In genomic region chr4:152009076-152010051, GRCm38 (mm10) we compare ENCODE assay signal across 8 mouse cellular contexts. TPM values are rescaled to one million over a fixed set of nuclear protein-coding genes. Genes with fewer than 3 reads are reported as not detected.
DNase-seq lines count a peak whose midpoint lies in the region; ATAC-seq and TF ChIP-seq lines count a peak whose summit lies in the region.

No protein-coding gene starts in this region.

- peak; percentile 81 for ATAC-seq in intestine, embryonic 14.5 days (replicated peaks; ENCODE audit: low FRiP score, low TSS enrichment, low read depth)
- ATAC-seq in limb, embryonic 14.5 days (ENCODE audit: low FRiP score, low read depth), result peak; percentile 79
- peak; percentile 71 for ATAC-seq in midbrain, embryonic 14.5 days (ENCODE audit: low FRiP score, low TSS enrichment)
- ATAC-seq in stomach, embryonic 16.5 days (ENCODE audit: insufficient read depth, low FRiP score), result peak; percentile 53

- H3K27ac ChIP-seq in kidney, adult 2 months (ENCODE audit: insufficient read depth, low read depth, low read length), result peak overlapping the region; percentile 84
- H3K27ac ChIP-seq in intestine, embryonic 14.5 days (ENCODE audit: low read depth), result peak overlapping the region; percentile 85
- peak overlapping the region; percentile 87 for H3K27ac ChIP-seq in limb, embryonic 14.5 days (replicated peaks; ENCODE audit: low read depth, low read length)
- H3K27ac ChIP-seq in midbrain, embryonic 14.5 days (replicated peaks; ENCODE audit: low read depth, low read length), result peak overlapping the region; percentile 64
- peak overlapping the region; percentile 93 for H3K27ac ChIP-seq in stomach, embryonic 16.5 days (ENCODE audit: low read length)

- no peaks in the 10 kb centered on the region for H3K27me3 ChIP-seq in kidney, adult 2 months (replicated peaks; ENCODE audit: control insufficient read depth, insufficient read depth, low read length)
- H3K27me3 ChIP-seq in intestine, embryonic 14.5 days (replicated peaks; ENCODE audit: control insufficient read depth, insufficient read depth, low read length), result no peaks in the 10 kb centered on the region
- H3K27me3 ChIP-seq in limb, embryonic 14.5 days (ENCODE audit: control insufficient read depth, insufficient read depth, low read length), result no peaks in the 10 kb centered on the region
- peaks cover 34% of the 10 kb centered on the region for H3K27me3 ChIP-seq in midbrain, embryonic 14.5 days (ENCODE audit: control insufficient read depth, insufficient read depth, low read length)
- no peaks in the 10 kb centered on the region for H3K27me3 ChIP-seq in stomach, embryonic 16.5 days (ENCODE audit: control insufficient read depth, insufficient read depth, low read length)

- peak overlapping the region; percentile 66 for H3K9ac ChIP-seq in intestine, embryonic 14.5 days (ENCODE audit: low read length)
- H3K9ac ChIP-seq in limb, embryonic 14.5 days (ENCODE audit: low read depth, low read length, severe bottlenecking), result peak overlapping the region; percentile 74
- peak overlapping the region; percentile 59 for H3K9ac ChIP-seq in midbrain, embryonic 14.5 days (replicated peaks; ENCODE audit: low read length)
- peak overlapping the region; percentile 82 for H3K9ac ChIP-seq in stomach, embryonic 16.5 days (ENCODE audit: low read length)

- H3K4me1 ChIP-seq in kidney, adult 2 months (ENCODE audit: control insufficient read depth, insufficient read depth, low read length), result peaks cover 20% of the 10 kb centered on the region
- peaks cover 33% of the 10 kb centered on the region for H3K4me1 ChIP-seq in intestine, embryonic 14.5 days (replicated peaks; ENCODE audit: control insufficient read depth, insufficient read depth, low read length)
- peaks cover 28% of the 10 kb centered on the region for H3K4me1 ChIP-seq in limb, embryonic 14.5 days (ENCODE audit: control insufficient read depth, insufficient read depth, low read length)
- H3K4me1 ChIP-seq in midbrain, embryonic 14.5 days (ENCODE audit: control insufficient read depth, insufficient read depth, low read length), result peaks cover 29% of the 10 kb centered on the region
- peaks cover 43% of the 10 kb centered on the region for H3K4me1 ChIP-seq in stomach, embryonic 16.5 days (ENCODE audit: control insufficient read depth, insufficient read depth, low read length)

- H3K36me3 ChIP-seq in kidney, adult 2 months (ENCODE audit: control insufficient read depth, insufficient read depth, low read length), result no peaks in the 10 kb centered on the region
- H3K36me3 ChIP-seq in intestine, embryonic 14.5 days (ENCODE audit: control insufficient read depth, insufficient read depth, low read length), result peaks cover 23% of the 10 kb centered on the region
- peaks cover 19% of the 10 kb centered on the region for H3K36me3 ChIP-seq in limb, embryonic 14.5 days (ENCODE audit: control insufficient read depth, insufficient read depth, low read length)
- 0 out of 2 replicates have a peak, but pooled peaks cover 2% of the 10 kb centered on the region for H3K36me3 ChIP-seq in midbrain, embryonic 14.5 days (ENCODE audit: control insufficient read depth, insufficient read depth, low read length)
- peaks cover 3% of the 10 kb centered on the region; the same call in 1 of the 2 replicates for H3K36me3 ChIP-seq in stomach, embryonic 16.5 days (ENCODE audit: control insufficient read depth, insufficient read depth, low read length)

- TF ChIP-seq CTCF in kidney, adult 2 months (conservative IDR thresholded peaks at IDR 0.05; ENCODE audit: insufficient read depth, insufficient read length, low read depth, low read length), result no peak

- DNase-seq in kidney, adult 2 months, result peak; percentile 68
- DNase-seq in kidney, postnatal 14 days, result no peak
- peak; percentile 72 for DNase-seq in cerebellum, adult 9-10 months
- peak; percentile 74 for DNase-seq in gastrocnemius, adult 18-20 months (ENCODE audit: low spot score)
- DNase-seq in intestine, embryonic 14.5 days (ENCODE audit: low spot score), result peak; percentile 64
- DNase-seq in limb, embryonic 14.5 days (ENCODE audit: low spot score), result no peak
- DNase-seq in midbrain, embryonic 14.5 days, result peak; percentile 77

- peak overlapping the region; percentile 76 for H3K4me3 ChIP-seq in kidney, adult 2 months (ENCODE audit: insufficient read depth, low read depth, low read length)
- H3K4me3 ChIP-seq in intestine, embryonic 14.5 days (ENCODE audit: low read depth, low read length), result peak overlapping the region; percentile 82
- peak overlapping the region; percentile 81 for H3K4me3 ChIP-seq in limb, embryonic 14.5 days (replicated peaks; ENCODE audit: low read length)
- peak overlapping the region; percentile 67 for H3K4me3 ChIP-seq in midbrain, embryonic 14.5 days (replicated peaks; ENCODE audit: low read depth, low read length)
- H3K4me3 ChIP-seq in stomach, embryonic 16.5 days (replicated peaks; ENCODE audit: low read length), result peak overlapping the region; percentile 68

- no peaks in the 10 kb centered on the region for H3K9me3 ChIP-seq in intestine, embryonic 14.5 days (ENCODE audit: control insufficient read depth, low read length)
- no peaks in the 10 kb centered on the region for H3K9me3 ChIP-seq in limb, embryonic 14.5 days (ENCODE audit: control insufficient read depth, low read length)
- no peaks in the 10 kb centered on the region for H3K9me3 ChIP-seq in midbrain, embryonic 14.5 days (ENCODE audit: control insufficient read depth, low read length)
- H3K9me3 ChIP-seq in stomach, embryonic 16.5 days (replicated peaks; ENCODE audit: control insufficient read depth, low read length), result no peaks in the 10 kb centered on the region

- H3K4me2 ChIP-seq in intestine, embryonic 14.5 days (ENCODE audit: low read length), result peak overlapping the region; percentile 90
- H3K4me2 ChIP-seq in limb, embryonic 14.5 days (replicated peaks; ENCODE audit: low read depth, low read length, severe bottlenecking), result peak overlapping the region; percentile 100
- peak overlapping the region; percentile 100 for H3K4me2 ChIP-seq in midbrain, embryonic 14.5 days (ENCODE audit: low read length)
- peak overlapping the region; percentile 99 for H3K4me2 ChIP-seq in stomach, embryonic 16.5 days (ENCODE audit: low read depth, low read length)

- TF ChIP-seq POLR2A in kidney, adult 2 months (IDR thresholded peaks at IDR 0.05; ENCODE audit: low read depth, low read length), result no peak
- 0 out of 2 replicates have a peak, but pooled peaks have one; percentile 23 for TF ChIP-seq POLR2A in limb, embryonic 14.5 days (IDR thresholded peaks at IDR 0.05; ENCODE audit: borderline replicate concordance, extremely low read depth, insufficient read depth, insufficient read length)

- WGBS in kidney, adult 2 months, result under 1% methylated on average over 113 of the region's 115 CpGs
- WGBS in intestine, embryonic 14.5 days, result under 1% methylated on average over 115 of the region's 115 CpGs
- WGBS in limb, embryonic 14.5 days, result under 1% methylated on average over 67 of the region's 115 CpGs
- WGBS in midbrain, embryonic 14.5 days, result under 1% methylated on average over 106 of the region's 115 CpGs
- WGBS in stomach, embryonic 16.5 days, result under 1% methylated on average over 112 of the region's 115 CpGs

RNA-seq across cellular contexts. Expression of gene Klhl21, which starts 0.8 kb away (rescaled TPM):
- 23.0 and 26.7 TPM in 2 replicates for polyA plus RNA-seq in kidney, adult 2 months (2012; rRNA removed)
- 100 to 1,000 TPM in 1 of 2 experiments, 10 to 100 TPM in 1; 98.5 to 113 TPM for total RNA-seq in gastrocnemius, adult 18-20 months (2021)
- 5.9 and 6.1 TPM in 2 replicates for polyA plus RNA-seq in intestine, embryonic 14.5 days (2014; fragmentation: Nextera tagmentation; extraction: Ambion mirVana)
- 18.8 and 25.7 TPM in 2 replicates for polyA plus RNA-seq in limb, embryonic 14.5 days (2012; rRNA removed)
- polyA plus RNA-seq in limb, embryonic 14.5 days (2014; fragmentation: Nextera tagmentation; extraction: Ambion mirVana), result 11.0 and 11.1 TPM in 2 replicates
- polyA plus RNA-seq in midbrain, embryonic 14.5 days (2014; fragmentation: Nextera tagmentation; extraction: Ambion mirVana), result 1.5 and 1.6 TPM in 2 replicates
- polyA plus RNA-seq in stomach, embryonic 16.5 days (2015; fragmentation: Nextera tagmentation; extraction: Ambion mirVana), result 8.2 and 9.9 TPM in 2 replicates

RNA-seq across cellular contexts. Expression of gene Phf13, which starts 13.3 kb away (rescaled TPM):
- polyA plus RNA-seq in kidney, adult 2 months (2012; rRNA removed), result 4.9 and 5.5 TPM in 2 replicates
- total RNA-seq in gastrocnemius, adult 18-20 months (2021), result 1 to 10 TPM; 4.6 to 4.7 TPM
- 23.1 and 24.5 TPM in 2 replicates for polyA plus RNA-seq in intestine, embryonic 14.5 days (2014; fragmentation: Nextera tagmentation; extraction: Ambion mirVana)
- 35.1 and 40.5 TPM in 2 replicates for polyA plus RNA-seq in limb, embryonic 14.5 days (2012; rRNA removed)
- polyA plus RNA-seq in limb, embryonic 14.5 days (2014; fragmentation: Nextera tagmentation; extraction: Ambion mirVana), result 33.7 and 37.1 TPM in 2 replicates
- 16.9 and 19.0 TPM in 2 replicates for polyA plus RNA-seq in midbrain, embryonic 14.5 days (2014; fragmentation: Nextera tagmentation; extraction: Ambion mirVana)
- 18.3 and 21.0 TPM in 2 replicates for polyA plus RNA-seq in stomach, embryonic 16.5 days (2015; fragmentation: Nextera tagmentation; extraction: Ambion mirVana)

RNA-seq across cellular contexts. Expression of gene Zbtb48, which starts 18.1 kb away (rescaled TPM):
- 11.0 and 13.8 TPM in 2 replicates for polyA plus RNA-seq in kidney, adult 2 months (2012; rRNA removed)
- 1 to 10 TPM; 2.2 to 3.1 TPM for total RNA-seq in gastrocnemius, adult 18-20 months (2021)
- 16.3 and 28.0 TPM in 2 replicates for polyA plus RNA-seq in intestine, embryonic 14.5 days (2014; fragmentation: Nextera tagmentation; extraction: Ambion mirVana)
- 31.2 and 41.5 TPM in 2 replicates for polyA plus RNA-seq in limb, embryonic 14.5 days (2012; rRNA removed)
- polyA plus RNA-seq in limb, embryonic 14.5 days (2014; fragmentation: Nextera tagmentation; extraction: Ambion mirVana), result 25.4 and 27.4 TPM in 2 replicates
- polyA plus RNA-seq in midbrain, embryonic 14.5 days (2014; fragmentation: Nextera tagmentation; extraction: Ambion mirVana), result 19.7 and 21.8 TPM in 2 replicates
- 17.0 and 18.0 TPM in 2 replicates for polyA plus RNA-seq in stomach, embryonic 16.5 days (2015; fragmentation: Nextera tagmentation; extraction: Ambion mirVana)

RNA-seq across cellular contexts. Expression of gene Thap3, which starts 20.6 kb away (rescaled TPM):
- polyA plus RNA-seq in kidney, adult 2 months (2012; rRNA removed), result 30.6 and 33.7 TPM in 2 replicates
- total RNA-seq in gastrocnemius, adult 18-20 months (2021), result 10 to 100 TPM; 30.0 to 33.3 TPM
- 29.8 and 34.0 TPM in 2 replicates for polyA plus RNA-seq in intestine, embryonic 14.5 days (2014; fragmentation: Nextera tagmentation; extraction: Ambion mirVana)
- polyA plus RNA-seq in limb, embryonic 14.5 days (2012; rRNA removed), result 60.6 and 61.6 TPM in 2 replicates
- 36.1 and 37.5 TPM in 2 replicates for polyA plus RNA-seq in limb, embryonic 14.5 days (2014; fragmentation: Nextera tagmentation; extraction: Ambion mirVana)
- polyA plus RNA-seq in midbrain, embryonic 14.5 days (2014; fragmentation: Nextera tagmentation; extraction: Ambion mirVana), result 23.1 and 31.2 TPM in 2 replicates
- 31.8 and 35.7 TPM in 2 replicates for polyA plus RNA-seq in stomach, embryonic 16.5 days (2015; fragmentation: Nextera tagmentation; extraction: Ambion mirVana)

RNA-seq across cellular contexts. Expression of gene Tas1r1, which starts 29.0 kb away (rescaled TPM):
- 0.12 and 0.22 TPM in 2 replicates for polyA plus RNA-seq in kidney, adult 2 months (2012; rRNA removed)
- total RNA-seq in gastrocnemius, adult 18-20 months (2021), result under 1 TPM; 0.52 to 0.91 TPM
- 0.14 and 0.17 TPM in 2 replicates for polyA plus RNA-seq in intestine, embryonic 14.5 days (2014; fragmentation: Nextera tagmentation; extraction: Ambion mirVana)
- polyA plus RNA-seq in limb, embryonic 14.5 days (2012; rRNA removed), result 1.0 and 1.7 TPM in 2 replicates
- 0.93 and 1.3 TPM in 2 replicates for polyA plus RNA-seq in limb, embryonic 14.5 days (2014; fragmentation: Nextera tagmentation; extraction: Ambion mirVana)
- 1.2 and 1.3 TPM in 2 replicates for polyA plus RNA-seq in midbrain, embryonic 14.5 days (2014; fragmentation: Nextera tagmentation; extraction: Ambion mirVana)
- polyA plus RNA-seq in stomach, embryonic 16.5 days (2015; fragmentation: Nextera tagmentation; extraction: Ambion mirVana), result 0.37 and 0.47 TPM in 2 replicates

Comparison
In these comparisons a context has a peak if more than half of its experiments do, and no peak if none do; other contexts are left out.
1. DNase-seq: peak in kidney, adult 2 months (single experiment), cerebellum, adult 9-10 months (single experiment), gastrocnemius, adult 18-20 months (single experiment), intestine, embryonic 14.5 days (single experiment) and midbrain, embryonic 14.5 days (single experiment); none in kidney, postnatal 14 days (single experiment) and limb, embryonic 14.5 days (single experiment).
2. Peak in every context shown above with its lines, with median percentiles within 50 percentile points of each other: H3K27ac ChIP-seq, H3K4me3 ChIP-seq, ATAC-seq, H3K4me2 ChIP-seq and H3K9ac ChIP-seq.